Mouse (Mus musculus) hindbrain, embryonic 10.5 days (tissue): ENCODE data around the gene Tnfaip8l2. TPM values are rescaled to one million over a fixed set of nuclear protein-coding genes. Genes with fewer than 3 reads are reported as not detected.

ENCODE experiments used
- DNase-seq: peaks from one replicate; pipeline ENCODE4 v3.0.0-alpha.2; 2017; ENCODE audit warnings: low spot score
- H3K27ac ChIP-seq: fragments of 300-500 bp; sonication (generic); 2 replicates; pipeline ENCODE4 v1.5.1; 2016; ENCODE audit warnings: mild to moderate bottlenecking, moderate library complexity
- H3K27me3 ChIP-seq: fragments of 300-500 bp; sonication (generic); 2 replicates; pipeline ENCODE4 v1.6.1; 2016; ENCODE audit warnings: mild to moderate bottlenecking; ENCODE audit not compliant: poor library complexity, insufficient read depth, severe bottlenecking
- H3K36me3 ChIP-seq: fragments of 300-500 bp; sonication (generic); 2 replicates; pipeline ENCODE4 v1.6.1; 2016; ENCODE audit warnings: mild to moderate bottlenecking, moderate library complexity
- H3K4me1 ChIP-seq: fragments of 300-500 bp; sonication (generic); replicated peaks from 2 replicates; pipeline ENCODE4 v1.6.1; 2016; ENCODE audit warnings: mild to moderate bottlenecking
- H3K4me3 ChIP-seq: fragments of 300-500 bp; sonication (generic); 2 replicates; pipeline ENCODE4 v1.5.1; 2016; ENCODE audit warnings: mild to moderate bottlenecking, moderate library complexity
- H3K9me3 ChIP-seq: fragments of 300-500 bp; sonication (generic); 2 replicates; pipeline ENCODE4 v1.6.1; 2016; ENCODE audit warnings: mild to moderate bottlenecking, moderate library complexity
- WGBS: fragments of 180-500 bp; shearing (Covaris S2); methylation state at CpG from one replicate; pipeline ENCODE4 v1.1.7; 2016; 5-methylcytosine and 5-hydroxymethylcytosine counted together
- polyA plus RNA-seq: library from polyadenylated mRNA; unstranded; fragments of >200 nt; fragmentation: Nextera tagmentation; extraction: Ambion mirVana; gene quantifications from 2 replicates; pipeline ENCODE4 v1.2.1, GENCODE M21; 2016

Gene Tnfaip8l2
- polyA plus RNA-seq: 2.1 and 2.9 TPM in 2 replicates

- peaks cover 25% of the 10 kb centered on the region for H3K36me3 ChIP-seq
- 0 out of 2 replicates have a peak, but pooled peaks cover 3% of the 10 kb centered on the region for H3K4me1 ChIP-seq
- no peaks in the 10 kb centered on the region for H3K9me3 ChIP-seq
- WGBS: 84% methylated on average over 10 of the region's 10 CpGs
- no peak within 1 kb of the TSS for H3K27ac ChIP-seq
- H3K27me3 ChIP-seq: no peaks in the 10 kb centered on the region
- no peak within 1 kb of the TSS for H3K4me3 ChIP-seq
- no peak for DNase-seq
Measured at GRCm38 (mm10) chr3:95141952-95142616, at the start of gene Tnfaip8l2. TSS of gene Tnfaip8l2 (minus strand) at chr3:95142360.

- H3K36me3 ChIP-seq: peaks cover 92% of the 10 kb centered on the region
- H3K4me1 ChIP-seq: no peaks in the 10 kb centered on the region
- no peaks in the 10 kb centered on the region for H3K27me3 ChIP-seq
- no peaks in the 10 kb centered on the region for H3K9me3 ChIP-seq
- no peak for DNase-seq
- WGBS: 90% methylated on average over 6 of the region's 6 CpGs
- H3K27ac ChIP-seq: no peak overlapping the region
- no peak overlapping the region for H3K4me3 ChIP-seq
Measured at GRCm38 (mm10) chr3:95186888-95187287, 44.7 kb upstream of the Tnfaip8l2 start.

GRCm38 (mm10) chr3:95186100-95186499 is 43.9 kb upstream of the Tnfaip8l2 start:
- no peak for DNase-seq
- H3K27ac ChIP-seq: no peak overlapping the region
- WGBS: 86% methylated on average over 2 of the region's 2 CpGs
- no peak overlapping the region for H3K4me3 ChIP-seq
- no peaks in the 10 kb centered on the region for H3K4me1 ChIP-seq
- H3K36me3 ChIP-seq: peaks cover 93% of the 10 kb centered on the region
- no peaks in the 10 kb centered on the region for H3K27me3 ChIP-seq
- no peaks in the 10 kb centered on the region for H3K9me3 ChIP-seq

- Histone ChIP-seq H3K9me3 (no peaks in the 10 kb centered on the region), H3K4me1 (no peaks in the 10 kb centered on the region), H3K36me3 (peaks cover 84% of the 10 kb centered on the region), H3K4me3 (no peak overlapping the region), H3K27me3 (no peaks in the 10 kb centered on the region), H3K27ac (no peak overlapping the region)
- DNase-seq: no peak
- WGBS: 91% methylated on average over 9 of the region's 9 CpGs
Measured at GRCm38 (mm10) chr3:95184796-95185577, 42.8 kb upstream of the Tnfaip8l2 start.

DNA sequence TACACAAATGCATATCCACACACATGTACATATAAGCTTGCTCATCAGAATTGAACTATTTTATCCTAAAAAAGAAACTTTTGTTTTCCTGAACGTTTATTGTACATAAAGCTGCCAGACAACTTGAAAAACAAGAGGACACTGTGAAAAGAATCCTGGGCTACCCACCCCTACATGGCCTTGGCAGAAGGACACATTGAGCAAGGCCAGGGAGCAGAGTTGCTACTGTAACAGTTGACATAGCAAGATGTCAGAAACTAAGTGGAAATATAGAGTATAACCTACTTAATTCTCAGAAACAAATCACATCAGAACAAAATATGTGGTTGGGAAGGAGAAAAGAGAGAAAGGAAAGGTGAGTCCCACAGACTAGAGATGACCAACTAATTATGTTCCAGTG is 39.7 kb upstream of the Tnfaip8l2 start:
- Histone ChIP-seq H3K36me3 (peaks cover 53% of the 10 kb centered on the region), H3K27ac (no peak overlapping the region), H3K4me1 (no peaks in the 10 kb centered on the region), H3K4me3 (no peak overlapping the region), H3K9me3 (no peaks in the 10 kb centered on the region), H3K27me3 (no peaks in the 10 kb centered on the region)
- no peak for DNase-seq
- 80% methylated on average over 1 of the region's 1 CpGs for WGBS

- Histone ChIP-seq H3K4me3 (no peak overlapping the region), H3K27me3 (peaks cover 7% of the 10 kb centered on the region)
- WGBS: 77% methylated on average over 3 of the region's 3 CpGs
Measured at GRCm38 (mm10) chr3:95179890-95180289, 37.7 kb upstream of the Tnfaip8l2 start.

DNA sequence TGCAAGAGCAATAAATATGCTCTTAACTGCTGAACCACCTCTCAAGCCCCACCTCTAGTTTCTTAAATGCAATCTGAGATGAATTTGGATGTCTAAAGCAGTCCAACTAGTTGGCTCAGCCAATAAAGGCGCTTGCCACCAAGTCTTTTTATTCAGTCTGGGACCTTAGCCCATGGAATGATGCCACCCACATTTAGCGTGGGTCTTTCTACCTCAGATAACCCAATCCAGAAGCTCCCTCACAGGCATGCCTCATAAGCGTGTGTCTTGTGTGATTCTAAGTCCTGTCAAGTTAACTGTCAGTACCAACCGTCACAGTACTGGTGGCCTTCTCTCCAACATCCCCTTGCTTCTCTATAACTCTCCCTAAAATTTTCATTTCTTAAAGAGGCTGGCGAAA is 36.8 kb upstream of the Tnfaip8l2 start:
- Histone ChIP-seq H3K36me3 (peaks cover 24% of the 10 kb centered on the region), H3K27ac (no peak overlapping the region), H3K4me1 (peaks cover 3% of the 10 kb centered on the region), H3K9me3 (no peaks in the 10 kb centered on the region), H3K27me3 (peaks cover 15% of the 10 kb centered on the region), H3K4me3 (no peak overlapping the region)
- no peak for DNase-seq
- 87% methylated on average over 5 of the region's 5 CpGs for WGBS

More at GRCm38 (mm10) chr3:95179890-95180289, 37.7 kb upstream of the Tnfaip8l2 start:
- H3K36me3 ChIP-seq: peaks cover 33% of the 10 kb centered on the region
- no peak for DNase-seq
- no peak overlapping the region for H3K27ac ChIP-seq
- H3K9me3 ChIP-seq: no peaks in the 10 kb centered on the region
- H3K4me1 ChIP-seq: no peaks in the 10 kb centered on the region

- Histone ChIP-seq H3K9me3 (no peaks in the 10 kb centered on the region), H3K27ac (no peak overlapping the region), H3K4me3 (no peak overlapping the region), H3K36me3 (peaks cover 21% of the 10 kb centered on the region), H3K27me3 (peaks cover 28% of the 10 kb centered on the region), H3K4me1 (peaks cover 16% of the 10 kb centered on the region)
- no peak for DNase-seq
- WGBS: 84% methylated on average over 6 of the region's 6 CpGs
Measured at GRCm38 (mm10) chr3:95177583-95177982, 35.4 kb upstream of the Tnfaip8l2 start.

GRCm38 (mm10) chr3:95176500-95176899 is 34.3 kb upstream of the Tnfaip8l2 start:
- peaks cover 39% of the 10 kb centered on the region for H3K27me3 ChIP-seq
- WGBS: 65% methylated on average over 3 of the region's 3 CpGs
- H3K9me3 ChIP-seq: no peaks in the 10 kb centered on the region
- peaks cover 21% of the 10 kb centered on the region for H3K4me1 ChIP-seq
- no peak overlapping the region for H3K4me3 ChIP-seq
- DNase-seq: no peak
- H3K36me3 ChIP-seq: peaks cover 28% of the 10 kb centered on the region
- H3K27ac ChIP-seq: no peak overlapping the region

- WGBS: 1% methylated on average over 16 of the region's 16 CpGs
- peak; percentile 88 for DNase-seq
- H3K4me3 ChIP-seq: peak overlapping the region; percentile 45
- H3K27ac ChIP-seq: no peak overlapping the region; the same call in 1 of the 2 replicates
- peaks cover 63% of the 10 kb centered on the region for H3K27me3 ChIP-seq
- no peaks in the 10 kb centered on the region for H3K9me3 ChIP-seq
- H3K4me1 ChIP-seq: peaks cover 21% of the 10 kb centered on the region
- H3K36me3 ChIP-seq: peaks cover 46% of the 10 kb centered on the region
Measured at GRCm38 (mm10) chr3:95174011-95174592, 31.9 kb upstream of the Tnfaip8l2 start.

DNA sequence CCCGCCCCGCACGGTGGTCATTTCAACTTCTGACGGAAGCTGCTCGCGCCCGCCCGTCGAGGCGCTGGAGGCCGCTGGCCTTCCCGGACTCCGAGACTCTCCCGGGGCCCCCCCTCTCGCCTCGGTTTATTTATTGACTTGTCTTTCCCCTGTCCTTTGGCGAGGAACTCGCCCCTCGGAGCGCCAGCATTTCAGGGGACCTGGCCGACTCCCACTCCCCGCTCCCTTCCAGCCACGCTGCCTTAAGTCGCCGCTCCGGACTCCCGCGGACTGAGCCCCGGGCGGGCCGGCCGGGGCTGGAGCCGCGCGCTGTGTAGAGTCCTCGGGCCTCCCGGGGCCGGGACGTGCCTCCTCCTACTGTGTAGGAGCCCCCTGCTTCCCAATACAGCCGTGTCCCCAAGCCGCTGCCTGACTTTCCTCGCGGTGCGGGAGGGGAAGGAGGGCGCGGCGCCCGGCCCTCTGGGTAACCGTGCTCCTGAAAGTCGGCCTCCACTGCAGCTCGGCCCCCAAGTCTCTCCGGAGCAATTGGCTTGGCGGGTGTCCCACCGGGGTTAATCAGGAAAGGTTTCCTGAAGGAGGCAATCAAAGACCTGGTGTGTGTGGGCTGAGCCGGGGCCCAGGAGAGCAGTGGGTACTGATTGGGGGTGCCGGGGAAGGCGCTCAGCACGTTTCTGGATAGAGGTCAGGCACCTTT is 31.2 kb upstream of the Tnfaip8l2 start:
- H3K27me3 ChIP-seq: peaks cover 68% of the 10 kb centered on the region
- 3% methylated on average over 58 of the region's 58 CpGs for WGBS
- peak overlapping the region; percentile 45 for H3K4me3 ChIP-seq
- no peaks in the 10 kb centered on the region for H3K9me3 ChIP-seq
- H3K4me1 ChIP-seq: peaks cover 21% of the 10 kb centered on the region
- peaks cover 53% of the 10 kb centered on the region for H3K36me3 ChIP-seq
- H3K27ac ChIP-seq: 0 out of 2 replicates have a peak overlapping the region, but pooled peaks have one; percentile 17
- DNase-seq: peak; percentile 43

DNA sequence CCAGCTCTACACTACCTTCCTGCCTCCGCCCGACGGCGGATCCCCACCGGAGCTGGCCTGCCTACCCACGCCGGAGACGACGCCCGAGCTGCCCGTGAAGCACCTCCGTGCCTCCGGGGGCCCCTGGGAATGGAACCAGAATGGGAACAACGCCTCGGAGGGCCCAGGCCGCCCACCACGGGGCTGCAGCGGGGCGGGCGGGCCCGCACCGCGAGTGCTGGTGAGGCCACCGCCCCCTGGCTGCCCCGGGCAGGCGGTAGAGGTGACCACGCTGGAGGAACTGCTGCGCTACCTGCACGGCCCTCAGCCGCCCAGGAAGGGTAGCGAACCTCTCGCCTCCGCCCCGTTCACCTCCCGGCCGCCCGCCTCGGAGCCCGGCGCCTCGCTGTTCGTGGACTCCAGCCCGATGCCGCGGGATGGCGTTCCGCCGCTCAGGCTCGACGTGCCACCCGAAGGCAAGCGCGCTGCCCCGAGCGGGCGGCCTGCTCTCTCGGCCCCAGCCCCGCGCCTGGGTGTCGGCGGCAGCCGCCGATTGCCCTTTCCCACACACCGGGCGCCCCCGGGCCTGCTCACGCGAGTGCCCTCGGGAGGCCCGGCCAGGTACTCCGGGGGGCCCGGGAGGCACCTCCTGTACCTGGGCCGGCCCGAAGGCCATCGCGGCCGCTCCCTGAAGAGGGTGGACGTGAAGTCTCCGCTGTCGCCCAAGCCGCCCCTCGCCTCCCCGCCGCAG is 30.5 kb upstream of the Tnfaip8l2 start:
- H3K27ac ChIP-seq: no peak overlapping the region
- no peaks in the 10 kb centered on the region for H3K9me3 ChIP-seq
- H3K4me3 ChIP-seq: peak overlapping the region; percentile 45
- WGBS: 12% methylated on average over 84 of the region's 84 CpGs
- H3K36me3 ChIP-seq: peaks cover 60% of the 10 kb centered on the region
- H3K27me3 ChIP-seq: peaks cover 72% of the 10 kb centered on the region
- peak; percentile 43 for DNase-seq
- H3K4me1 ChIP-seq: peaks cover 21% of the 10 kb centered on the region
